Mouse (Mus musculus) CH12.LX (cell line): ENCODE measurements around the gene Tgm3. TPM values are rescaled to one million over a fixed set of nuclear protein-coding genes. Genes with fewer than 3 reads are reported as not detected.

Experiments used
- DNase-seq: peaks from one replicate; pipeline ENCODE4 v3.0.0-alpha.2; 2013; ENCODE audit errors: extremely low read depth
- H3K27ac ChIP-seq: 2 replicates; pipeline ENCODE4 v1.5.1; 2012; ENCODE audit warnings: low read depth, mild to moderate bottlenecking, control low read depth, moderate library complexity; ENCODE audit not compliant: insufficient read depth
- H3K27me3 ChIP-seq: replicated peaks from 2 replicates; pipeline ENCODE3; 2012; ENCODE audit warnings: inconsistent platforms
- H3K36me3 ChIP-seq, 2 experiments: replicated peaks in 1 of 2; 2 replicates each; pipeline versions ENCODE3 to v1.6.1; 2012; ENCODE audit warnings: inconsistent platforms in 1 of 2, low read length in 1 of 2, mild to moderate bottlenecking in 1 of 2, mixed read lengths in 1 of 2, moderate library complexity in 1 of 2; ENCODE audit not compliant: control insufficient read depth in 1 of 2, insufficient read depth in 1 of 2
- H3K4me1 ChIP-seq, 2 experiments: 2 replicates each; pipeline ENCODE4 v1.6.1; 2012; ENCODE audit warnings: inconsistent platforms in 1 of 2, moderate library complexity in 1 of 2; ENCODE audit not compliant: insufficient read depth in 2 of 2, control insufficient read depth in 1 of 2
- H3K4me2 ChIP-seq: 2 replicates; pipeline ENCODE4 v1.6.1; 2012; ENCODE audit warnings: low read depth, mild to moderate bottlenecking, control low read depth; ENCODE audit not compliant: poor library complexity, insufficient read depth, severe bottlenecking
- H3K4me3 ChIP-seq, 3 experiments: fragments of 150-350 bp in 1 of 3; sonication (generic) in 1 of 3; replicated peaks in 1 of 3; 2 replicates each; pipeline versions ENCODE3 to v1.5.1; 2011 to 2012; ENCODE audit warnings: low read depth in 2 of 3, low read length in 2 of 3, mild to moderate bottlenecking in 2 of 3, moderate library complexity in 2 of 3, control low read depth in 1 of 3, improper control_type of control experiment in 1 of 3, inconsistent platforms in 1 of 3, mixed read lengths in 1 of 3; ENCODE audit not compliant: poor library complexity in 1 of 3
- H3K79me2 ChIP-seq: replicated peaks from 2 replicates; pipeline ENCODE4 v1.6.1; 2012; ENCODE audit warnings: mild to moderate bottlenecking, moderate library complexity; ENCODE audit not compliant: control insufficient read depth, poor library complexity, insufficient read depth, severe bottlenecking; ENCODE audit errors: extremely low read depth
- H3K9ac ChIP-seq: 2 replicates; pipeline ENCODE4 v1.6.1; 2012; ENCODE audit warnings: low read depth, mild to moderate bottlenecking, control low read depth, moderate library complexity; ENCODE audit not compliant: insufficient read depth
- H3K9me3 ChIP-seq: replicated peaks from 2 replicates; pipeline ENCODE3; 2012; ENCODE audit warnings: low read length, inconsistent platforms, mixed read lengths
- BHLHE40 ChIP-seq: IDR thresholded peaks from 2 replicates; pipeline ENCODE4 v1.6.1; 2011; ENCODE audit warnings: mild to moderate bottlenecking, low read depth, low read length, improper control_type of control experiment
- CHD1 ChIP-seq: IDR thresholded peaks from 2 replicates; pipeline ENCODE4 v1.6.1; 2012; ENCODE audit warnings: low read depth, low read length, improper control_type of control experiment, inconsistent platforms
- CHD2 ChIP-seq: IDR thresholded peaks from 2 replicates; pipeline ENCODE4 v1.6.1; 2011; ENCODE audit warnings: low read length, improper control_type of control experiment
- CTCF ChIP-seq, 2 experiments: IDR thresholded peaks in 1 of 2; conservative IDR thresholded peaks in 1 of 2; 2 replicates each; pipeline ENCODE4 v1.5.1; 2011 to 2012; ENCODE audit warnings: low read depth in 2 of 2, low read length in 2 of 2, improper control_type of control experiment in 1 of 2, inconsistent platforms in 1 of 2, mild to moderate bottlenecking in 1 of 2, moderate library complexity in 1 of 2
- EP300 ChIP-seq: IDR thresholded peaks from 2 replicates; pipeline ENCODE4 v1.6.1; 2011; ENCODE audit warnings: low read length, improper control_type of control experiment
- ETS1 ChIP-seq: conservative IDR thresholded peaks from 2 replicates; pipeline ENCODE4 v1.6.1; 2012; ENCODE audit warnings: low read depth, mild to moderate bottlenecking, inconsistent platforms, low read length, improper control_type of control experiment, moderate library complexity
- IRF4 ChIP-seq: IDR thresholded peaks from 2 replicates; pipeline ENCODE4 v1.6.1; 2014; ENCODE audit warnings: low read depth, mild to moderate bottlenecking, inconsistent platforms, low read length, improper control_type of control experiment
- JUN ChIP-seq: IDR thresholded peaks from 2 replicates; pipeline ENCODE4 v1.6.1; 2011; ENCODE audit warnings: low read depth, mild to moderate bottlenecking, low read length, improper control_type of control experiment, moderate library complexity; ENCODE audit not compliant: insufficient read depth
- KAT2A ChIP-seq: IDR thresholded peaks from 2 replicates; pipeline ENCODE4 v1.6.1; 2012; ENCODE audit warnings: low read length, improper control_type of control experiment, inconsistent platforms; ENCODE audit not compliant: insufficient replicate concordance
- MAFK ChIP-seq: IDR thresholded peaks from 2 replicates; pipeline ENCODE4 v1.6.1; 2011; ENCODE audit warnings: low read length, improper control_type of control experiment; ENCODE audit not compliant: insufficient replicate concordance
- MAX ChIP-seq: IDR thresholded peaks from 2 replicates; pipeline ENCODE4 v1.6.1; 2011; ENCODE audit warnings: low read length, improper control_type of control experiment
- MAZ ChIP-seq: IDR thresholded peaks from 2 replicates; pipeline ENCODE4 v1.6.1; 2012; ENCODE audit warnings: low read depth, mild to moderate bottlenecking, inconsistent platforms, low read length, improper control_type of control experiment, moderate library complexity
- MEF2A ChIP-seq: IDR thresholded peaks from 2 replicates; pipeline ENCODE4 v1.6.1; 2014; ENCODE audit warnings: low read depth, mild to moderate bottlenecking, inconsistent platforms, low read length, improper control_type of control experiment, borderline replicate concordance
- MXI1 ChIP-seq: IDR thresholded peaks from 2 replicates; pipeline ENCODE4 v1.6.1; 2011; ENCODE audit warnings: mild to moderate bottlenecking, low read depth, low read length, improper control_type of control experiment
- MYC ChIP-seq: IDR thresholded peaks from 2 replicates; pipeline ENCODE4 v1.6.1; 2011; ENCODE audit warnings: low read depth, mild to moderate bottlenecking, improper control_type of control experiment, low read length
- NRF1 ChIP-seq: IDR thresholded peaks from 2 replicates; pipeline ENCODE4 v1.6.1; 2014; ENCODE audit warnings: low read depth, mild to moderate bottlenecking, inconsistent platforms, low read length, improper control_type of control experiment, moderate library complexity
- PAX5 ChIP-seq: IDR thresholded peaks from 2 replicates; pipeline ENCODE4 v1.6.1; 2012; ENCODE audit warnings: low read length, inconsistent platforms, mixed read lengths
- POLR2A ChIP-seq: IDR thresholded peaks from 2 replicates; pipeline ENCODE4 v1.6.1; 2011; ENCODE audit warnings: low read depth, mild to moderate bottlenecking, improper control_type of control experiment, low read length
- POLR2AphosphoS2 ChIP-seq: IDR thresholded peaks from 2 replicates; pipeline ENCODE4 v1.6.1; 2011; ENCODE audit warnings: low read depth, low read length, improper control_type of control experiment
- RCOR1 ChIP-seq: conservative IDR thresholded peaks from 2 replicates; pipeline ENCODE4 v1.6.1; 2012; ENCODE audit warnings: low read depth, mild to moderate bottlenecking, inconsistent platforms, low read length, improper control_type of control experiment
- SIN3A ChIP-seq: IDR thresholded peaks from 2 replicates; pipeline ENCODE4 v1.6.1; 2012; ENCODE audit warnings: low read length, improper control_type of control experiment, inconsistent platforms
- TCF12 ChIP-seq: IDR thresholded peaks from 2 replicates; pipeline ENCODE4 v1.6.1; 2014; ENCODE audit warnings: low read depth, mild to moderate bottlenecking, inconsistent platforms, low read length, improper control_type of control experiment
- UBTF ChIP-seq: IDR thresholded peaks from 2 replicates; pipeline ENCODE4 v1.6.1; 2012; ENCODE audit warnings: low read depth, mild to moderate bottlenecking, inconsistent platforms, low read length, improper control_type of control experiment, moderate library complexity
- USF1 ChIP-seq: IDR thresholded peaks from 2 replicates; pipeline ENCODE4 v1.6.1; 2014; ENCODE audit warnings: low read depth, mild to moderate bottlenecking, inconsistent platforms, low read length, improper control_type of control experiment
- USF2 ChIP-seq: conservative IDR thresholded peaks from 2 replicates; pipeline ENCODE4 v1.6.1; 2011; ENCODE audit warnings: low read depth, low read length, improper control_type of control experiment
- ZC3H11A ChIP-seq: IDR thresholded peaks from 2 replicates; pipeline ENCODE4 v1.6.1; 2012; ENCODE audit warnings: low read depth, mild to moderate bottlenecking, inconsistent platforms, low read length, improper control_type of control experiment
- ZKSCAN1 ChIP-seq: IDR thresholded peaks from 2 replicates; pipeline ENCODE4 v1.6.1; 2012; ENCODE audit warnings: low read depth, inconsistent platforms, low read length, improper control_type of control experiment, borderline replicate concordance
- ZMIZ1 ChIP-seq: IDR thresholded peaks from 2 replicates; pipeline ENCODE4 v1.6.1; 2012; ENCODE audit warnings: low read depth, mild to moderate bottlenecking, inconsistent platforms, low read length, improper control_type of control experiment
- ZNF384 ChIP-seq: IDR thresholded peaks from 2 replicates; pipeline ENCODE4 v1.6.1; 2012; ENCODE audit warnings: low read depth, low read length, improper control_type of control experiment, inconsistent platforms
- dilution Hi-C: fragments of 300-500 bp; cut with MboI; formaldehyde crosslinking; loops from 2 replicates; pipeline ENCODE4 v1.14.3; 2020; ENCODE audit warnings: low sequenced_read_pairs; ENCODE audit not compliant: extremely low pct_unique_long_range_greater_than_20kb, extremely low pct_ligation_motif_present
- in situ Hi-C: fragments of 300-500 bp; cut with MboI; formaldehyde crosslinking; loops from 3 replicates; pipeline ENCODE4 v1.14.3; 2019; ENCODE audit warnings: low sequenced_read_pairs, low pct_ligation_motif_present, low pct_unique_long_range_greater_than_20kb, mixed read lengths
- polyA plus RNA-seq: library from polyadenylated mRNA; unstranded; fragments of >175 nt; gene quantifications from 2 replicates; pipeline ENCODE4 v1.2.1, GENCODE M21; 2012; ENCODE audit warnings: low read depth; ENCODE audit not compliant: insufficient read length
- total RNA-seq, 2 experiments: library from RNA; depleted of rRNA; stranded (reverse); fragments of 300-350 nt in 1 of 2; fragments of >200 nt in 1 of 2; gene quantifications; 2 replicates each; pipeline ENCODE4 v1.2.3; 2012 to 2014

The Tgm3 gene
- total and polyA plus RNA-seq, 3 experiments: not detected

- Histone ChIP-seq H3K4me3 (no peak overlapping the region), H3K9me3 (no peaks in the 10 kb centered on the region), H3K9ac (no peak overlapping the region), H3K36me3 (no peaks in the 10 kb centered on the region), H3K79me2 (no peaks in the 10 kb centered on the region), H3K4me1 (peaks cover 7 to 21% of the 10 kb centered on the region in 2 experiments), H3K27ac (no peak overlapping the region), H3K27me3 (peaks cover 21% of the 10 kb centered on the region), H3K4me2 (no peak overlapping the region)
- dilution Hi-C loops: no loop called here
- no peak for DNase-seq
- in situ Hi-C loops: no loop called here
- no peak for TF ChIP-seq ETS1
- no peak for TF ChIP-seq EP300
- TF ChIP-seq NRF1: no peak
- no peak for TF ChIP-seq ZNF384
- no peak for TF ChIP-seq MEF2A
- no peak for TF ChIP-seq JUN
- no peak for TF ChIP-seq CHD2
- no peak for TF ChIP-seq RCOR1
- TF ChIP-seq USF1: no peak
- no peak for TF ChIP-seq CTCF (conservative IDR thresholded peaks at IDR 0.05 in 1 of 2, IDR thresholded peaks at IDR 0.05 in 1 of 2; ENCODE audit: low read depth in 2 of 2, low read length in 2 of 2)
- TF ChIP-seq ZKSCAN1: no peak
- TF ChIP-seq USF2: no peak
- no peak for TF ChIP-seq TCF12
- no peak for TF ChIP-seq BHLHE40
- TF ChIP-seq MXI1: no peak
- no peak for TF ChIP-seq UBTF
- TF ChIP-seq MYC: no peak
- no peak for TF ChIP-seq POLR2A
- TF ChIP-seq ZMIZ1: no peak
Measured at GRCm38 (mm10) chr2:130032661-130033060, 20.5 kb downstream of the Tgm3 start.

- Histone ChIP-seq H3K4me2 (no peak overlapping the region), H3K9me3 (no peaks in the 10 kb centered on the region), H3K9ac (no peak overlapping the region), H3K27ac (no peak overlapping the region), H3K36me3 (no peaks in the 10 kb centered on the region), H3K27me3 (peaks cover 26% of the 10 kb centered on the region), H3K4me3 (no peak overlapping the region), H3K4me1 (no peaks in the 10 kb centered on the region), H3K79me2 (no peaks in the 10 kb centered on the region)
- dilution Hi-C loops (no loop called here), in situ Hi-C loops (no loop called here)
- no peak for DNase-seq
- no peak for TF ChIP-seq IRF4
- no peak for TF ChIP-seq POLR2A
- TF ChIP-seq CHD1: no peak
- TF ChIP-seq CTCF (conservative IDR thresholded peaks at IDR 0.05 in 1 of 2, IDR thresholded peaks at IDR 0.05 in 1 of 2; ENCODE audit: low read depth in 2 of 2, low read length in 2 of 2): no peak
- no peak for TF ChIP-seq KAT2A
- no peak for TF ChIP-seq USF1
- TF ChIP-seq POLR2AphosphoS2: no peak
- TF ChIP-seq ETS1: no peak
- no peak for TF ChIP-seq NRF1
- TF ChIP-seq ZMIZ1: no peak
- no peak for TF ChIP-seq ZC3H11A
- no peak for TF ChIP-seq MAX
- TF ChIP-seq SIN3A: no peak
- TF ChIP-seq JUN: no peak
- TF ChIP-seq PAX5: no peak
- no peak for TF ChIP-seq MAFK
- no peak for TF ChIP-seq MAZ
Measured at GRCm38 (mm10) chr2:130036846-130037245, 24.7 kb downstream of the Tgm3 start.
